Mouse (Mus musculus) megakaryocyte, embryonic 14.5 days (primary cell): Measurements from ENCODE around the gene Gm20388.

Experiments
- FLI1 ChIP-seq: IDR thresholded peaks from 2 replicates; pipeline ENCODE4 v1.6.1; 2012; ENCODE audit warnings: low read length, inconsistent platforms, mixed read lengths
- GATA1 ChIP-seq: IDR thresholded peaks from 3 replicates; pipeline ENCODE4 v1.6.1; 2012; ENCODE audit warnings: mixed read lengths, low read length, inconsistent platforms, borderline replicate concordance

GRCm38 (mm10) chr8:120415474-120415873 lies 504.8 kb downstream of the Gm20388 start:
- TF ChIP-seq GATA1 (no peak), FLI1 (no peak)
